Mouse (Mus musculus): Measurements from ENCODE around the gene Ddah2.

DNA sequence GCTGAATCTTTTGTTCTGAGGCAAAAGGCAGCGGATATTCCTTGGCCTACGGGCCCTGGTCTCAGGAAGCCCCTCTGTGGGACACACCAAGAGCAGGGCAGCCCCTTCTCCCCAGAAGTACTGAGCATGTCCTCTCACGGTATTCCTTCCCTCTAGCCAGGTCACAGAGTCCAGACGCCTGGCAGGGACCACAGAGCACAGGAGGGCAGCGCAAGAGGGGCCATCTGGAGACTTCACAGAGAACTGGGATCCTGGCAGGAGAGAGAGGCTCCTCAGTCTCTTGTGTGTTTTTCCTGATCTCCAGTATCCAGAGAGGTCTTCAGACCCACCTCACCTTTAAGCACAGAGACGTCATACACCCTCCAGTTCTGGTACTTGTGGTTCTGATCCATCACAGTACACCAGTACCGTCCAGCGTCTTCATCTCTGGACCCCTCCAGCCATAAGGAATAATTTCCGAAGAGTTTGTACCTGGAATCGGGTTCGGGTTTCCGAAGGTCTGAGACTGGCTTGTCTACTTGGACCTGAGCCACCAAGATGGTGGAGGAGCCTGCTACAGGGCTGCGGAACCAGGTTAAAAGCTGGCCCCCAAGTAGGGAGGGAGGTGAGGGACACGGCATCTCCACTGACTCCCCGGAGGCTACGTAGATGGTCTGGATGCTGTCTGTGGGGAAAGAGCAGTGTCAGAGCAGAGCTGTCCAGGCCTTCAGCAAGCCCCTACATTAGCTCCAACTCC is 24.2 kb downstream of the Ddah2 start:
- TF ChIP-seq CTCF (IDR thresholded peaks at IDR 0.05; ENCODE audit: borderline replicate concordance, control insufficient read depth, extremely low read depth, insufficient read depth, low read length, poor library complexity) (no peak), POLR2A (IDR thresholded peaks at IDR 0.05; ENCODE audit: control insufficient read depth, extremely low read depth, insufficient read depth, low read length, poor library complexity) (no peak)
